Mouse (Mus musculus) neural tube, embryonic 15.5 days (tissue): ENCODE data around the gene Vcam1. TPM values are rescaled to one million over a fixed set of nuclear protein-coding genes. Genes with fewer than 3 reads are reported as not detected.

Source experiments
- ATAC-seq: fragments of 200-750 bp; cut with Nextera tagmentation; 2 replicates; pipeline ENCODE4 v1.8.0; 2017; ENCODE audit warnings: mild to moderate bottlenecking, moderate TSS enrichment, moderate library complexity; ENCODE audit not compliant: low FRiP score
- H3K27ac ChIP-seq: fragments of 300-500 bp; sonication (generic); replicated peaks from 2 replicates; pipeline ENCODE4 v1.5.1; 2015; ENCODE audit warnings: mild to moderate bottlenecking, inconsistent platforms
- H3K27me3 ChIP-seq: fragments of 300-500 bp; sonication (generic); replicated peaks from 2 replicates; pipeline ENCODE4 v1.6.1; 2015; ENCODE audit warnings: inconsistent platforms
- H3K36me3 ChIP-seq: fragments of 300-500 bp; sonication (generic); 2 replicates; pipeline ENCODE4 v1.6.1; 2015; ENCODE audit warnings: inconsistent platforms
- H3K4me1 ChIP-seq: fragments of 300-500 bp; sonication (generic); 2 replicates; pipeline ENCODE4 v1.6.1; 2015; ENCODE audit warnings: inconsistent platforms
- H3K4me2 ChIP-seq: fragments of 300-500 bp; sonication (generic); 2 replicates; pipeline ENCODE4 v1.6.1; 2015; ENCODE audit warnings: inconsistent platforms, mild to moderate bottlenecking, moderate library complexity
- H3K4me3 ChIP-seq: fragments of 300-500 bp; sonication (generic); replicated peaks from 2 replicates; pipeline ENCODE4 v1.5.1; 2015; ENCODE audit warnings: mild to moderate bottlenecking, inconsistent platforms
- H3K9ac ChIP-seq: fragments of 300-500 bp; sonication (generic); replicated peaks from 2 replicates; pipeline ENCODE4 v1.6.1; 2015; ENCODE audit warnings: mild to moderate bottlenecking, inconsistent platforms
- H3K9me3 ChIP-seq: fragments of 300-500 bp; sonication (generic); replicated peaks from 2 replicates; pipeline ENCODE4 v1.6.1; 2016; ENCODE audit warnings: inconsistent platforms
- WGBS: fragments of 180-500 bp; shearing (Covaris S2); methylation state at CpG from one replicate; pipeline ENCODE4 v1.1.7; 2015; ENCODE audit warnings: mixed read lengths; 5-methylcytosine and 5-hydroxymethylcytosine counted together
- polyA plus RNA-seq: library from polyadenylated mRNA; unstranded; fragments of >200 nt; fragmentation: Nextera tagmentation; extraction: Ambion mirVana; gene quantifications from 2 replicates; pipeline ENCODE4 v1.2.1, GENCODE M21; 2015

Vcam1 gene
- polyA plus RNA-seq, 1 experiment from 2014 or later: 25.9 TPM

DNA sequence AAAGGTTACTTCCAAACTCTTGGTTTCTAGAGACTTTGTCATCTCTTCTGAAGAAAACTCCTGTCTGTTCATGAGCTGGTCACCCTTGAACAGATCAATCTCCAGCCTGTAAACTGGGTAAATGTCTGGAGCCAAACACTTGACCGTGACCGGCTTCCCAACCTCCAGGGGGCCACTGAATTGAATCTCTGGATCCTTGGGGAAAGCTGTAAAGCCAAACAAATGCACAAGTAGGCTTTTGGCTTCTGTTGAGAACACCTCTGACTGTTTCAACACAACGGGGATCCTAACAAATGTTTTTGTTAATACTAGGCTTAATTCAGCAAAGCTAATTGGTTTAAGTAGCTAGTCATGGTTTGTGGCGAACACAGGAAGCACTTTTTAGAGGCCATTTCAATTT is 3.4 kb downstream of the Vcam1 start:
- H3K27me3 ChIP-seq: no peaks in the 10 kb centered on the region
- WGBS: 17% methylated on average over 4 of the region's 4 CpGs
- no peak overlapping the region for H3K27ac ChIP-seq
- no peaks in the 10 kb centered on the region for H3K9me3 ChIP-seq
- no peak overlapping the region for H3K9ac ChIP-seq
- no peak for ATAC-seq
- H3K36me3 ChIP-seq: no peaks in the 10 kb centered on the region
- no peak overlapping the region for H3K4me3 ChIP-seq
- peak overlapping the region; percentile 35 for H3K4me2 ChIP-seq
- peaks cover 5% of the 10 kb centered on the region; the same call in 1 of the 2 replicates for H3K4me1 ChIP-seq

DNA sequence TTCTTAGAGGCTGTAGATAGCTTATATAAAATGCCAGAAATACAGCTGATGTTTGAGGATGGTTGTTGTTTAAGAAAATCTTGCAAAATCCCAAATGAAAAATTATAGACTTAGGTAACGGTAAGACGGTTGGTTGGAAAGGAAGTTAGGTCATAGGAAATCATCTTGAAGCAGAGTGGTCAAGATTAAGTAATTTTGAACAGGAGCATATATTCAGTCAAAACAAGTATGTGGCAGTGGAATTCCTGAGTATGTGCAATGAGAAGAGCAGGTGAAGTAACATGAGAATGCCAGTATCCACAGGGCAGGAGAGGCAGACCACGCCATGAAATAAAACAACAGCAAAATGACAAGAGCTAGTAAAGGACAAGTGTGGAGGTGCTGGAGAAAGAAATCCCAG is 5.7 kb downstream of the Vcam1 start:
- Histone ChIP-seq H3K36me3 (no peaks in the 10 kb centered on the region), H3K9me3 (no peaks in the 10 kb centered on the region), H3K27me3 (no peaks in the 10 kb centered on the region), H3K4me2 (no peak overlapping the region), H3K4me1 (no peaks in the 10 kb centered on the region), H3K4me3 (no peak overlapping the region), H3K27ac (no peak overlapping the region), H3K9ac (no peak overlapping the region)
- 95% methylated on average over 3 of the region's 3 CpGs for WGBS
- ATAC-seq: no peak

DNA sequence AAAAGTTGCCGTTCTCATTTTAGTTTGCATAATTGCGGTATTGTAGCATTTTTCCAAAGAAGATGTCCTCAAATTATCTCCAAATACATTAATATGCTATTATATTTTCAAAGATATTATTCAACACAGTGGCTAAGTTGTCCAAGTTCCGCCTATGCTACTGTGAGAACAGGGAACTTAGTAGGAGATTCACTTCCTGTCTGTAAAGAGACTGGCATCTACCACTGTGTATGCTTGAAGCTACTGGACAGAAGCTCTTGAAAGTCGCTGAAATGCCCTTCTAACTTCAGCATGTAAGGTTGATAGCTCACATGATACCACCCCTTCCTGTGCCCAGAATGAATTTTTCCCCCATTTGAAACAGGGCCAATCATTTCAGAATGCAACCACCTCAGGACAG is 6.8 kb downstream of the Vcam1 start:
- Histone ChIP-seq H3K4me2 (no peak overlapping the region), H3K4me3 (no peak overlapping the region), H3K27me3 (no peaks in the 10 kb centered on the region), H3K27ac (no peak overlapping the region), H3K36me3 (no peaks in the 10 kb centered on the region), H3K9me3 (no peaks in the 10 kb centered on the region), H3K9ac (no peak overlapping the region), H3K4me1 (no peaks in the 10 kb centered on the region)
- WGBS: 90% methylated on average over 4 of the region's 4 CpGs
- ATAC-seq: no peak

DNA sequence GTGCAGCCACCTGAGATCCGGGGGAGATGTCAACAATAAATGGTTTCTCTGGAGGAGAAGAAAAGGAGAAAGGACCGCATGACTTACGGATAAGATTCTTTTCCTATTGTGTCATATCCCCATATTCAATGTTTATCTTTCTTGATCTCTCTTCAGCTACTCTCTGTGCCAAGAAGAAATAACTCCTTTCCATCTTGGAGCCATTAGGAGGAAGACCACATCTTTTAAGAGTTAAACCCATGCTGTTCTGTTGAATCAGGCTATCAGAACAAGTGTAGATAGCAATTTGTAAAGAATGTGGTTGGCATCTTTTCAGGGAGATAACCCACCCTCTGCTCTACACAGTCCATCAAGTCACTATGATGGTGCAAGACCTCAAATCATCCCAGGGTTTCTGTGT is 8.5 kb downstream of the Vcam1 start:
- H3K9ac ChIP-seq: no peak overlapping the region
- H3K4me1 ChIP-seq: no peaks in the 10 kb centered on the region
- no peaks in the 10 kb centered on the region for H3K27me3 ChIP-seq
- ATAC-seq: no peak
- no peak overlapping the region for H3K4me2 ChIP-seq
- H3K9me3 ChIP-seq: no peaks in the 10 kb centered on the region
- H3K36me3 ChIP-seq: no peaks in the 10 kb centered on the region
- WGBS: 89% methylated on average over 3 of the region's 3 CpGs
- H3K27ac ChIP-seq: no peak overlapping the region
- no peak overlapping the region for H3K4me3 ChIP-seq

DNA sequence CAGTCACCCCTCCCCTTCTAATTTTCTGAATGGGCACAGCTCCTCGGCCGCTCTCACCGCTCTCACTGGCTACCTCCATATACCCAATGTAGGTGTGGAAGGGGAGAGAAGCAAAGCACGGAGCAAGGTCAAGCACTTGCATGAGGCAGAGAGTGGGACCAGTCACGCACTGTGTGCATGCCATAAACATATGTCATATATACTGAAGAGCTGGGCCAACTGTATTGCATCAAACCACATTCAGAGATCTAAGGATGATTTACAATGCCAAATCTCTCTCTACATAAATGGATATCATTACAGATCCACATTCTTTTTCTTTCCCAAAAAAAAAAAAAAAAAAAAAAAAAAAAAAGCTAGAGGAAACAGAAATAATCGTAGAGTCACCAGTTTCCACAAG is 9.1 kb downstream of the Vcam1 start:
- H3K4me2 ChIP-seq: no peak overlapping the region
- no peaks in the 10 kb centered on the region for H3K4me1 ChIP-seq
- 89% methylated on average over 6 of the region's 6 CpGs for WGBS
- H3K27ac ChIP-seq: no peak overlapping the region
- no peaks in the 10 kb centered on the region for H3K27me3 ChIP-seq
- no peak overlapping the region for H3K9ac ChIP-seq
- H3K9me3 ChIP-seq: no peaks in the 10 kb centered on the region
- H3K36me3 ChIP-seq: no peaks in the 10 kb centered on the region
- H3K4me3 ChIP-seq: no peak overlapping the region
- ATAC-seq: no peak

DNA sequence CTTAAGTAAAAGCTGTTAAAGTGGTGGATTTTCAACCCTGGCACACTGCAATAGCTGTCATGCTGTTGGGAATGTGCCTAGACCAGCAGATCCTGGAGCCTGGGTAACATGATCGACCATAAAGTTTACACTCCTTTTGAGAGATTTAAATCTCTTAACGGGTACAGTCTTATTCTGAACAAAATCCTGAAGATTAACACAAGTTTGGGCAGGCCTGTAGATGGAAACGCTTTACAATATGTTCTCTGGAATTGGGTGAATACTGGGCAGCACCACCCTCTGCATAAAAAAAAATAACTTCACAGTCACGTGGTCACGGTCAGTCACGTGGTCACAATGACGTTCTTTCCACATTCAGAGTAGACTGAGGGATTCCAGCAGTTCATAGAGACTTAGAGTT is 10.3 kb downstream of the Vcam1 start:
- Histone ChIP-seq H3K27me3 (no peaks in the 10 kb centered on the region), H3K9me3 (no peaks in the 10 kb centered on the region), H3K36me3 (no peaks in the 10 kb centered on the region), H3K9ac (no peak overlapping the region), H3K4me2 (no peak overlapping the region), H3K4me1 (peaks cover 4% of the 10 kb centered on the region; the same call in 1 of the 2 replicates), H3K27ac (no peak overlapping the region), H3K4me3 (no peak overlapping the region)
- ATAC-seq: no peak
- WGBS: 77% methylated on average over 7 of the region's 7 CpGs

DNA sequence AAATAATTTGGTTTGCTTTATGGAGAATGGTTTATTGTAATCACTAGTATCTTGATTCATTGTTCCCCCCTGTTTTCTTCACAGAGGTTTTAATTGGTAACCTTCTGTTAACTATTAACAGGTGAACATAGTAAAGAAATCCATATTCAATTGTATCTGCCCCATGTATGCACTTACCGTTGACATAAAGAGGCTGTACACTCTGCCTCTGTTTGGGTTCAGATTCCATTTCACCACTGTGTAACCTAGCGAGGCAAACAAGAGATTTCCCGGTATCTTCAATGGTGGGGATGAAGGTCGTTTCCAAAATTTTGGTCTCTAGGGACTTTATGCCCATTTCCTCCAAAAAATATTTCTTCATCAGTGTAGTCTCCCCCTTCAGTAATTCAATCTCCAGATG is 12.4 kb downstream of the Vcam1 start:
- Histone ChIP-seq H3K27ac (no peak overlapping the region), H3K9ac (no peak overlapping the region), H3K36me3 (no peaks in the 10 kb centered on the region), H3K4me3 (no peak overlapping the region), H3K4me1 (peaks cover 8% of the 10 kb centered on the region), H3K27me3 (no peaks in the 10 kb centered on the region), H3K4me2 (no peak overlapping the region), H3K9me3 (no peaks in the 10 kb centered on the region)
- no peak for ATAC-seq
- 85% methylated on average over 4 of the region's 4 CpGs for WGBS

DNA sequence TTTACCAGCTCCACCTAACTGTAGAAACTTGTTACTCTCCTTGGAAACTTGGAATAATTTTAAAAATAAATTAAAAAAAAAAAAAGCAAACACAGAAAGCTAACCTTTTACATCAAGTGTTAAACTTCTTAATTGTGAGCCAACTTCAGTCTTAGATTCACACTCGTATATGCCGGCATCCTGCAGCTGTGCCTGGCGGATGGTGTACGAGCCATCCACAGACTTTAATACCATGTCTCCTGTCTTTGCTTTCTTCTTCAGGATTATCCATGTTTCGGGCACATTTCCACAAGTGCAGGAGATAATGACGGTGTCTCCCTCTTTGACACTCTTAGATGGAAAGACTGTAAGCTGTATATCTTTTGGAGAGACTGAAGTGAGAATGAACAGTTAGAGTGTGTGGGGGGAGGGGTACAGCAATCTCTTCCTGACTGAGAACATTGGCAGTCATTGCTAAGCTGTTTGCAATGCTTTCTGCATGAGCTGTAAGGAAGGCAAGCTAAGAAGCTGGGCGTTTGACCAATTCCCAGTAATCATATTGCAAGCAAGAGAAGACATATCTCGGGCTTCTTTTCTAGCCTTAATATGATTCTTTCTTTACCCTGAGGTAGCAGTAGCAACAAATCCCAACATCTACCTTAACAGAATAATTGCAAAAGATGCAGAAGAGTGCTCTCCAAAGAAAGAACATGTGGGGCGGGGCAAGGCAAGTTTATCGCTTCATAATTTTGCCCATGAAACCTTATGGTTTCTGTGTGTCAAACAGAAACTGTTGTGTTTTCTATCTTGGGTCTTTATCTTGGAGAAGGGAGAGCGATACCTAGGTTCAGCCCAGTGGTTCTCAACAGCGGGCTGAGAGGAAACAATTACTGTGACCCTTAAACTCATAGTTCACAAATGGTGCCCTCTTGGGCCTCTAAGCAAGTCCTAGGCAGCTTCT is 15.0 kb downstream of the Vcam1 start:
- peak overlapping the region; percentile 11; the same call in 1 of the 2 replicates for H3K4me2 ChIP-seq
- peak; percentile 38; the same call in 1 of the 2 replicates for ATAC-seq
- no peak overlapping the region for H3K4me3 ChIP-seq
- H3K9me3 ChIP-seq: no peaks in the 10 kb centered on the region
- no peaks in the 10 kb centered on the region for H3K36me3 ChIP-seq
- 61% methylated on average over 12 of the region's 12 CpGs for WGBS
- no peaks in the 10 kb centered on the region for H3K27me3 ChIP-seq
- H3K9ac ChIP-seq: no peak overlapping the region
- 0 out of 2 replicates have a peak overlapping the region, but pooled peaks have one; percentile 39 for H3K27ac ChIP-seq
- H3K4me1 ChIP-seq: peaks cover 8% of the 10 kb centered on the region

DNA sequence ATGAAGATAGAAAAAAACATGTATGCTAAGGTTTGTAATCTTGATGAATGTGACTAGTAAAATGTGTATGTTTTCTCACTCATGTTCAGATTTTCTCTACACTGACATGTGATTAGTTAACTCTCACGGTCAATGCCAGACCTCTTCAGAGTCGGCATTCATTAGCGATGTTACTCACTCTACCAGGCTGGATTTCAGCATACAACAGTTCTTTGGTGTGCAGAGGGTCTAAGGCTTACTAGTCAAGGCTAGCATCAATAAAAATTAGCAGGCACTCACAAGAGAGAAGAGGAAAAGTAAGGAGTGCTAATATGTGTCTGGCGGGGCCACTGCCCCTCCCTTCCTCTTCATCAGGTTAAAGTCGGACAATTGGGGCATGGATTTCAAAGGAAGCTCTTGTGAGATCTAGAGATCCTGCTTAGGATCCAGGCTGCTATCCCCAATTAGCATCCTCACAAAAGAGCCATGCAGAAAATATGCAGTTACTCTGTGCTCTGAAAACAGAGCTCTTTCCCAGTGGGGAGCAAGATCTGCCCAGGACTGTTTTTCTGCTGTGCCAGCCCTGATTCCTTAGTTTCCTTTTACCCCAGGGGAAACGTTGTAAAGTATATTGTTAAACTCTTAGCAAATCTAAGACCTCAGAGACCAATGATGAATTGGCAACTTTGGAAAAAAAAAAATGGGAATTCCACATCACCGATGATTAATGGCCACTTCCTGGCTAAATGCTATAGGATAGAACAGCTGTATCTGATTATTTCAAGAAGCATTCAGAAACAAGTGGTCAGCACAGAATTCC is 15.8 kb downstream of the Vcam1 start:
- H3K4me2 ChIP-seq: peak overlapping the region; percentile 17; the same call in 1 of the 2 replicates
- H3K27me3 ChIP-seq: no peaks in the 10 kb centered on the region
- no peak for ATAC-seq
- whole genome bisulfite sequencing: 29% methylated on average over 7 of the region's 7 CpGs
- no peaks in the 10 kb centered on the region for H3K9me3 ChIP-seq
- no peak overlapping the region for H3K4me3 ChIP-seq
- H3K9ac ChIP-seq: no peak overlapping the region
- H3K27ac ChIP-seq: peak overlapping the region; percentile 39; the same call in 1 of the 2 replicates
- H3K4me1 ChIP-seq: peaks cover 8% of the 10 kb centered on the region
- no peaks in the 10 kb centered on the region for H3K36me3 ChIP-seq

DNA sequence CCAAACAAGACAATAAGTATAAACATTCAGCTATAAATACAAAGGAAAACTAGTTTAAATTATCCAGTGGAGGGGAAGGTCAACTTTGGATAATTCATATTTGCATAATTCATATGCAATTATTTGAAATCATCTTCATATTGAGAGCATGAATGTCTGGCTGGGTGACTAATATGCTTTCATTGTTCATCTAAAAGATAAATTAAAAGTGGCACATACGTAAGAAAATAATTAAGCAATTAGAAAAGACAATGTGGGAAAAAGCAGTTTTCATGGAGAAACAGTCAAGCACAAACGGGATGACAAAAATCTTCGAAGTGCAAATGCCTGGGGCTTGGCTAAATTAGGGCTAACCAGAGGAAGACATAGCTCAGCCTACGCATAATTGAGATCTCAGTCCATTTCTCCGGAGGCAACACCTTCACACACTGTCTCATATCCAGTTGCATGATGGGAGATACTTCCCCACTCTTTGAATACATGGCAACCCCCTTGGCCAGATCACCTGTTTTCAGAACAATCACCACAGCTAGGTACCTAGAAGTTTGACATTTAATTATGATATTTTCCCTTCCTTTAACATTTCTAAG is 16.6 kb downstream of the Vcam1 start:
- Histone ChIP-seq H3K27ac (no peak overlapping the region), H3K27me3 (no peaks in the 10 kb centered on the region), H3K9ac (no peak overlapping the region), H3K4me1 (peaks cover 8% of the 10 kb centered on the region), H3K4me2 (no peak overlapping the region), H3K36me3 (no peaks in the 10 kb centered on the region), H3K4me3 (no peak overlapping the region), H3K9me3 (no peaks in the 10 kb centered on the region)
- WGBS: 77% methylated on average over 5 of the region's 5 CpGs
- no peak for ATAC-seq

DNA sequence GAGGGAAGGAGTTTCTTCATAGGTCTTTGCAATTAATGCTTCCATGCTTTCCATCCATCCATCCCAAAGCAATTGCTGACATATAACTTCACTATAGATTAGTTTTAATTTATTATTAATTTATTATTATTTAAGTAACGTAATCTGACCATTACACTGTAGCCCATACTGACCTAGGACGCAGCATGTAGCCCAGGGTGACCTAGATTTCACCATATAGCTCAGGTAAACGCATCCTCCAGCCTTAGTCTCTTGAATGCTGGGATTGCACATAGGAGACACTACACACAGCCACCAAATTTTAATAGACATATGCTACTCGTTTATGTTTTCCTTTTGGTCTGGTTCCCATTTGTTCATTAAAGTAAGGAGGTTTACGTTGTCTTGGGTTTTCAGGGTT is 23.8 kb downstream of the Vcam1 start:
- H3K9ac ChIP-seq: no peak overlapping the region
- 83% methylated on average over 5 of the region's 5 CpGs for WGBS
- ATAC-seq: no peak
- no peaks in the 10 kb centered on the region for H3K36me3 ChIP-seq
- peaks cover 9% of the 10 kb centered on the region for H3K4me1 ChIP-seq
- H3K27ac ChIP-seq: no peak overlapping the region
- peak overlapping the region; percentile 57 for H3K4me2 ChIP-seq
- H3K27me3 ChIP-seq: no peaks in the 10 kb centered on the region
- H3K4me3 ChIP-seq: no peak overlapping the region
- no peaks in the 10 kb centered on the region for H3K9me3 ChIP-seq
